Mouse (Mus musculus) small intestine, adult 2 months (tissue): ENCODE data around the gene Dram1. TPM values are rescaled to one million over a fixed set of nuclear protein-coding genes. Genes with fewer than 3 reads are reported as not detected.

ENCODE experiments used
- H3K27ac ChIP-seq: fragments of 200-500 bp; 2 replicates; pipeline ENCODE4 v1.5.1; 2012; ENCODE audit warnings: low read depth, low read length, control low read depth, inconsistent platforms; ENCODE audit not compliant: insufficient read depth
- H3K27me3 ChIP-seq: fragments of 200-500 bp; 2 replicates; pipeline ENCODE4 v1.6.1; 2012; ENCODE audit warnings: mild to moderate bottlenecking, moderate library complexity, low read length, inconsistent platforms; ENCODE audit not compliant: control insufficient read depth, insufficient read depth
- H3K36me3 ChIP-seq: fragments of 200-500 bp; 2 replicates; pipeline ENCODE4 v1.6.1; 2012; ENCODE audit warnings: mild to moderate bottlenecking, low read length, control low read depth, inconsistent platforms; ENCODE audit not compliant: control insufficient read depth, insufficient read depth
- H3K4me1 ChIP-seq: fragments of 200-500 bp; 2 replicates; pipeline ENCODE4 v1.6.1; 2012; ENCODE audit warnings: low read length, inconsistent platforms, mixed read lengths; ENCODE audit not compliant: control insufficient read depth, insufficient read depth, insufficient read length
- H3K4me3 ChIP-seq: fragments of 200-500 bp; 2 replicates; pipeline ENCODE4 v1.5.1; 2012; ENCODE audit warnings: low read depth, mild to moderate bottlenecking, control low read depth, inconsistent platforms, low read length, moderate library complexity
- CTCF ChIP-seq: fragments of 200-500 bp; IDR thresholded peaks from 2 replicates; pipeline ENCODE4 v1.5.1; 2012; ENCODE audit warnings: low read depth, mild to moderate bottlenecking, control low read depth, inconsistent platforms, low read length, moderate library complexity, mixed read lengths; ENCODE audit not compliant: insufficient replicate concordance, insufficient read length; ENCODE audit errors: extremely low read depth
- POLR2A ChIP-seq: fragments of 200-500 bp; IDR thresholded peaks from 2 replicates; pipeline ENCODE4 v1.6.1; 2012; ENCODE audit warnings: low read depth, mild to moderate bottlenecking, control low read depth, inconsistent platforms, low read length, moderate library complexity
- WGBS: fragments of 180-500 bp; shearing (Covaris S2); methylation state at CpG from one replicate; pipeline ENCODE4 v1.1.7; 2018; 5-methylcytosine and 5-hydroxymethylcytosine counted together
- polyA plus RNA-seq: library from polyadenylated mRNA; depleted of rRNA; stranded (reverse); fragments of >200 nt; gene quantifications from 2 replicates; pipeline ENCODE4 v1.2.3, GENCODE M21; 2012

Dram1 gene
- polyA plus RNA-seq, 1 experiment, result 3.6 TPM

- no peak overlapping the region for H3K27ac ChIP-seq
- no peaks in the 10 kb centered on the region for H3K36me3 ChIP-seq
- H3K4me1 ChIP-seq, result no peaks in the 10 kb centered on the region
- no peak for TF ChIP-seq CTCF
- WGBS, result 62% methylated on average over 2 of the region's 2 CpGs
- H3K27me3 ChIP-seq, result no peaks in the 10 kb centered on the region
- H3K4me3 ChIP-seq, result no peak overlapping the region
These were observed 28.2 kb downstream of the Dram1 start for GRCm38 (mm10) chr10:88350687-88351086.

DNA sequence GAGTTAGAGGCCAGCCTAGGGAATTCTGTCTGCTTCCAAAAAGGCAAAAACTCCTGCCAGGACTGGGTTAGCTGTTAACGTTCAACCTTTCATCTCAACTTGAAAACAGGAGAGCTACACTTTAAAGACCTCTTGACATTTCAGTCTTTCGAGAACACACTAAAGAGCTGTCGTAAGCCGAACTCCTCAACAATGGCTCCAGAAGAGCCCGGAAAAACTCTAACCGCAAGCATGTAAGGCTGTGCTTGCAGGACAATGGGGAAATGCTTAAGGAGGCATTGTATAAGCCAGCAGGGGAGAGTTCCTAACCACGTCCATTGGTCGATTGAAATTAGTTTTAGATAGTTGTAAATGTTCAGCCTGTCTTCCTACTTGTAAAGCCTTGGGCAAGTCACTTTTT lies 29.1 kb downstream of the Dram1 start:
- H3K36me3 ChIP-seq, result no peaks in the 10 kb centered on the region
- no peak overlapping the region for H3K27ac ChIP-seq
- H3K4me3 ChIP-seq, result no peak overlapping the region
- TF ChIP-seq CTCF (no peak), POLR2A (no peak)
- 68% methylated on average over 8 of the region's 8 CpGs for WGBS
- no peaks in the 10 kb centered on the region for H3K4me1 ChIP-seq
- H3K27me3 ChIP-seq, result no peaks in the 10 kb centered on the region

DNA sequence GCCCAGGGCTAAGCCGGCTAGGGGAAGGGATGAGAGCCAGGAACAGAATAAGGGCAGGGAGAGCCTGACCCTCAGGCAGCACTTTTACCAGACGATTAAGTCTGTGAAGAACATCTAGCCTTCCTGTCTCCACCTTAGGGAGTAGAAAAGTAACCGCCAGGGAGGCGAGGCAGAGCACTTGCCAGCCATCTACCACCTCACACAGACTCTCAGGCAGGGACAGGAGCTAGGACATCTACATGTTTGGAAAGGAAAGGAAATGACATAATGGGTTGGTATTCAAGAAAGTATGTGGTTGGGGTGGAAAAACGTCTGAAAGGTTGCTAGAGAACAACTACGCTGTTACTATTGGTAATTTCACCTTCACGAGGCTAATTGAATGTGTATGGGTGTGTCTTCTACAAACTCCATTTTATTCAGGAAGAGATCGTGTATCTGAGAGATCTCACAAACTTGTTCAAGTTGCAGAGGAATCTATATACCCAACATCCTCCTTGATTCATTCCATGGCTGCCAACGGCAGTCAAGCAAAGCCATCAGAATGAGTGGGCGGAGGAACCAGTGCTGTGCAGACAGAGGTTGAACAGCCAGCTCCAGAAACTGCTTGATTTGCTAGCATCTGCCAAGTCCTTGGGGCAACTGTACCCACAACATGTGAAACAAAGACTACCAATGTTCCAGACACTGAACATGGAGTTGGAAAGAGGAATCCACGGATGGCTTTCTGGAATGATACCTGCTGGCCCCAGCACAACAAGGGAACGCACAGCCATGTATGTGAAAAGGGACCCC lies 32.2 kb downstream of the Dram1 start:
- H3K4me3 ChIP-seq, result no peak overlapping the region
- no peaks in the 10 kb centered on the region for H3K4me1 ChIP-seq
- TF ChIP-seq POLR2A (no peak), CTCF (no peak)
- H3K36me3 ChIP-seq, result no peaks in the 10 kb centered on the region
- H3K27me3 ChIP-seq, result no peaks in the 10 kb centered on the region
- 67% methylated on average over 12 of the region's 12 CpGs for WGBS
- H3K27ac ChIP-seq, result no peak overlapping the region

GRCm38 (mm10) chr10:88345899-88346401 lies 32.9 kb downstream of the Dram1 start:
- Histone ChIP-seq H3K27ac (no peak overlapping the region), H3K27me3 (no peaks in the 10 kb centered on the region), H3K4me3 (no peak overlapping the region), H3K4me1 (no peaks in the 10 kb centered on the region), H3K36me3 (no peaks in the 10 kb centered on the region)
- TF ChIP-seq CTCF (no peak), POLR2A (no peak)
- 63% methylated on average over 11 of the region's 11 CpGs for WGBS

DNA sequence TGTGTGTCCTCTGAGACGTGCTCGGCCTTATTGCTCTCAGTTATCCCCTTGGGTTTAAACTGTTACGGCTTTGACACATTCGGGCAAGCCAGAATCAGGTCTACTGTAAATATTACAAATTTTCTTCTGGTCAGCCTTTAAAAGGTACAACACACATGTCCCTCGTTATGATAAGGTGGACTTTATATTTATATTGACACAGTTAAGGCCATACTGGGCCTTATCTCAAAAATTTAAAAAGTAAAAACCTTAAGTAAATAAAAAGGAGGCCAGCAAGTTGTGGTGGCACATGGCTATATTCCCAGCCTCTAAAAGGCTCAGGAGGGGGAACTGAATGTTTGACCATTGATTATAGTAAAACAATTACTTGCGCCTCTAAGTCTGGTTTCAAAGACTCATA lies 37.5 kb downstream of the Dram1 start:
- WGBS, result 48% methylated on average over 6 of the region's 6 CpGs
- Histone ChIP-seq H3K4me3 (no peak overlapping the region), H3K36me3 (no peaks in the 10 kb centered on the region), H3K4me1 (no peaks in the 10 kb centered on the region), H3K27ac (no peak overlapping the region), H3K27me3 (no peaks in the 10 kb centered on the region)
- TF ChIP-seq POLR2A, result no peak
- no peak for TF ChIP-seq CTCF

GRCm38 (mm10) chr10:88340660-88341059 lies 38.2 kb downstream of the Dram1 start:
- no peak overlapping the region for H3K27ac ChIP-seq
- no peaks in the 10 kb centered on the region for H3K36me3 ChIP-seq
- no peak for TF ChIP-seq CTCF
- no peak for TF ChIP-seq POLR2A
- WGBS, result 83% methylated on average over 9 of the region's 9 CpGs
- no peaks in the 10 kb centered on the region for H3K27me3 ChIP-seq
- no peak overlapping the region for H3K4me3 ChIP-seq
- H3K4me1 ChIP-seq, result no peaks in the 10 kb centered on the region

- Histone ChIP-seq H3K27me3 (no peaks in the 10 kb centered on the region), H3K4me1 (no peaks in the 10 kb centered on the region), H3K27ac (no peak overlapping the region), H3K36me3 (no peaks in the 10 kb centered on the region), H3K4me3 (no peak overlapping the region)
- WGBS, result 14% methylated on average over 5 of the region's 5 CpGs
- TF ChIP-seq CTCF, result no peak
- no peak for TF ChIP-seq POLR2A
These were observed 48.2 kb downstream of the Dram1 start for GRCm38 (mm10) chr10:88330695-88331094.
